Comparison of ENCODE assay signal across 8 mouse cellular contexts in the genomic region with DNA sequence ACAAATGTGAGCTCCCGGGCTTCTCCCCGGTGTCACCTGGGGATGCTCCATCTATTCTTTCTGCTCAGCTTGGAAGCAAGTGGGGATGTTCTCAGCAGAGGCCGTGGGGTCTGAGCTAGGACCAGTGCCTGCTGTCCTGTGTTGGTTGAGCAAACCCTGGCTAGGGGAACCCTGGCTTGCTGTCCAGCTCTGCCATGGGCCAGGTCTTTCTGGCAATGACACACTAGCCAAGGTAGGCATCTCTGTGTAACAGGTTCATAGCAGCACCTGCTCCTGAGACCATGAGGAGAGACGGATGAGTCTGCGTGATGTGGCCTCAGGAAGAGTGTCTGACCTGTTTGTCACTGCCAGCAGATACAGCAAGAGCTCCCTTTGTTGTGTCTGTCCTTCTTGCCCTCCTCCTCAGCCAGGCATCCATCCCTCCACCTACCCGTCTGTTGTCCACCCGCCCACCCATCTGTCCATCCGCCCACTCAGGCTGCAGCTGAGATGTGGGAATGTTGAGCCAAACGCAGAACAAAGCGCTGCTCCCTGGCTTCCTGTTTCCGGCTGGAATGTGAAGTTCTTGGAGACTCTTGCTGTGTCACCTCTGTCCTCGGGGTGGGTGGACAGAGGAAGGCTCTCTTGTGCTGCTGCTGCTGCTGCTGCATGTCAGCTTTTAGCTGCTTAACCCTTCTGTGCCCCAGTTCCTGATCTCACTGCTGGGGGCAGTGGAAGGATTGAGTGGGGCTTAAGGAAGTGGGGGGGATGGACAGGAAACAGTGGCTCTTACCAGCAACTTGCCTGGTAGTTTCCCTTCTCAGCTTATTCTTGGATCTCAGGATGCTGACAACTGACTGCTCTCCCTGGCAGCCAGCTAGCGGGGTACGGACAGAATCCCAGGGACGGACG.
DNase-seq lines count a peak whose midpoint lies in the region; ATAC-seq lines count a peak whose summit lies in the region.

No protein-coding gene starts in this region.

- peak; percentile 31; the same call in 1 of the 2 replicates for ATAC-seq in frontal cortex, adult (ENCODE audit: low TSS enrichment)
- ATAC-seq in forebrain, embryonic 12.5 days (ENCODE audit: low FRiP score) = no peak
- no peak for ATAC-seq in intestine, embryonic 15.5 days

- DNase-seq in frontal cortex, adult 2 months (ENCODE audit: extremely low spot score in 1 of 2, low spot score in 1 of 2) = no peak
- DNase-seq in Muller cell, postnatal 12 days (ENCODE audit: inconsistent ontology term) = peak; percentile 84
- peak; percentile 58 for DNase-seq in lung, postnatal 25 days (ENCODE audit: low spot score)
- DNase-seq in thymus, postnatal 0 days (ENCODE audit: low spot score) = peak; percentile 53
- DNase-seq in urinary bladder, postnatal 4 days (ENCODE audit: low spot score in 2 of 2) = no peak

- no peaks in the 10 kb centered on the region for H3K9me3 ChIP-seq in forebrain, embryonic 12.5 days
- H3K9me3 ChIP-seq in intestine, embryonic 15.5 days = no peaks in the 10 kb centered on the region

- no peak overlapping the region for H3K4me3 ChIP-seq in forebrain, embryonic 12.5 days (replicated peaks)
- H3K4me3 ChIP-seq in intestine, embryonic 15.5 days (replicated peaks) = no peak overlapping the region

- H3K4me2 ChIP-seq in forebrain, embryonic 12.5 days = 0 out of 2 replicates have a peak overlapping the region, but pooled peaks have one; percentile 8
- peak overlapping the region; percentile 47 for H3K4me2 ChIP-seq in intestine, embryonic 15.5 days (replicated peaks)

- 65% methylated on average over 16 of the region's 16 CpGs for WGBS in forebrain, embryonic 12.5 days
- WGBS in intestine, embryonic 15.5 days = 50% methylated on average over 16 of the region's 16 CpGs

- H3K27me3 ChIP-seq in forebrain, embryonic 12.5 days = no peaks in the 10 kb centered on the region
- H3K27me3 ChIP-seq in intestine, embryonic 15.5 days (replicated peaks) = no peaks in the 10 kb centered on the region

- no peaks in the 10 kb centered on the region for H3K36me3 ChIP-seq in forebrain, embryonic 12.5 days (replicated peaks)
- no peaks in the 10 kb centered on the region for H3K36me3 ChIP-seq in intestine, embryonic 15.5 days

- H3K4me1 ChIP-seq in forebrain, embryonic 12.5 days = peaks cover 63% of the 10 kb centered on the region
- peaks cover 85% of the 10 kb centered on the region for H3K4me1 ChIP-seq in intestine, embryonic 15.5 days (replicated peaks)

- no peak overlapping the region for H3K9ac ChIP-seq in forebrain, embryonic 12.5 days
- 0 out of 2 replicates have a peak overlapping the region, but pooled peaks have one; percentile 29 for H3K9ac ChIP-seq in intestine, embryonic 15.5 days

- peak overlapping the region; percentile 80 for H3K27ac ChIP-seq in forebrain, embryonic 12.5 days
- H3K27ac ChIP-seq in intestine, embryonic 15.5 days = peak overlapping the region; percentile 88

Comparison
In these comparisons a context has a peak if more than half of its experiments do, and no peak if none do; other contexts are left out.
1. DNase-seq: peak in Muller cell, postnatal 12 days (single experiment), lung, postnatal 25 days (single experiment) and thymus, postnatal 0 days (single experiment); none in frontal cortex, adult 2 months (0 of 2) and urinary bladder, postnatal 4 days (0 of 2).